Mouse (Mus musculus) heart, postnatal 36 days (tissue): ENCODE measurements around the gene Lrrc37a. TPM values are rescaled to one million over a fixed set of nuclear protein-coding genes. Genes with fewer than 3 reads are reported as not detected.

Experiments
- DNase-seq, 2 experiments: peaks; one replicate each; pipeline ENCODE4 v3.0.0; 2021 to 2022
- intact Hi-C: fragments of 180-260 bp; cut with DNase I; formaldehyde crosslinking; loops from one replicate; pipeline ENCODE4 v1.15.1; 2025
- total RNA-seq, 2 experiments: library from RNA; stranded (reverse); gene quantifications; 2 replicates each; pipeline ENCODE4 v1.2.3; 2021

The Lrrc37a gene
- total RNA-seq, 2 experiments from 2014 or later: not detected

GRCm38 (mm10) chr11:103402738-103403137 lies 101.7 kb downstream of the Lrrc37a start:
- intact Hi-C loops: loop anchor here (10.0 kb wide), 1 partner anchor 518 kb away; the partner anchor contains the start of genes Ccdc103, Eftud2 and Fam187a
- no peak for DNase-seq

- intact Hi-C loops: loop anchor here (10.0 kb wide), 1 partner anchor 517 kb away; the partner anchor contains the start of genes Ccdc103, Eftud2 and Fam187a
- peak; percentile 32 to 44 for DNase-seq
These were observed 102.2 kb downstream of the Lrrc37a start for GRCm38 (mm10) chr11:103402198-103402597.

Other genes with a start within 250 kb of the Lrrc37a start
- gene Map3k14, start 237.1 kb downstream of the Lrrc37a start, total RNA-seq: 1 to 10 TPM; 3.3 to 3.8 TPM
- 10 to 100 TPM; 16.3 to 17.6 TPM for gene Arhgap27, start 140.9 kb downstream of the Lrrc37a start, total RNA-seq
- gene Plekhm1, start 91.9 kb downstream of the Lrrc37a start, total RNA-seq: 10 to 100 TPM; 11.9 to 12.9 TPM
- gene Gm884, start 116.5 kb upstream of the Lrrc37a start, total RNA-seq: not detected
- gene Lyzl6, start 134.3 kb upstream of the Lrrc37a start, total RNA-seq: not detected
- gene Rprml, start 145.0 kb upstream of the Lrrc37a start, total RNA-seq: not detected
- gene Gosr2, start 193.3 kb upstream of the Lrrc37a start, total RNA-seq: 10 to 100 TPM; 34.7 to 34.9 TPM
- gene Wnt9b, start 245.2 kb upstream of the Lrrc37a start, total RNA-seq: 1 to 10 TPM in 1 of 2 experiments, under 1 TPM in 1; 0.83 to 1.0 TPM